Mouse (Mus musculus) B cell, adult 62 days (primary cell): ENCODE results near the gene Gm39115. TPM values are rescaled to one million over a fixed set of nuclear protein-coding genes. Genes with fewer than 3 reads are reported as not detected.

Experiments
- total RNA-seq: library from RNA; stranded (reverse); gene quantifications from 4 replicates; pipeline ENCODE4 v1.2.4, GENCODE M21; 2023

Gene Gm39115
- total RNA-seq, result not detected in 4 replicates

GRCm38 (mm10) chr7:142135934-142136333 is at the start of gene Gm39115:
Gene Gm39115 (minus strand): TSS chr7:142136034.

GRCm38 (mm10) chr7:142175905-142176304 is 40.1 kb upstream of the Gm39115 start, which contains the start of gene Krtap5-2:
Gene Krtap5-2 (minus strand): TSS chr7:142176005.

GRCm38 (mm10) chr7:142165639-142166038 is 29.8 kb upstream of the Gm39115 start, which contains the start of gene Gm4553:
Gene Gm4553 (minus strand): TSS chr7:142165739.

GRCm38 (mm10) chr7:142157013-142157412 is 21.2 kb upstream of the Gm39115 start, which contains the start of gene Gm29735:
Gene Gm29735 (minus strand): TSS chr7:142157113.

GRCm38 (mm10) chr7:142144507-142144906 is 8.7 kb upstream of the Gm39115 start, which contains the start of gene Gm45337:
Gene Gm45337 (minus strand): TSS chr7:142144607.

GRCm38 (mm10) chr7:142120629-142121028 is 15.2 kb downstream of the Gm39115 start, which contains the start of gene Gm45618:
Gene Gm45618 (minus strand): TSS chr7:142120729.

GRCm38 (mm10) chr7:142095183-142095931 is 40.5 kb downstream of the Gm39115 start, which contains the start of gene Dusp8:
Gene Dusp8 (minus strand): TSS chr7:142095843.

Other genes starting within 250 kb of the Gm39115 start
- gene Tollip, start 217.5 kb downstream of the Gm39115 start, total RNA-seq, result 67.8 to 75.1 TPM (median 73.5 TPM) in 4 replicates
- gene Brsk2, start 186.3 kb downstream of the Gm39115 start, total RNA-seq, result not detected in 4 replicates
- 33.3 to 45.7 TPM (median 40.9 TPM) in 4 replicates for gene Mob2, start 75.0 kb downstream of the Gm39115 start, total RNA-seq
- gene Dusp8, start 40.2 kb downstream of the Gm39115 start, total RNA-seq, result 4.6 to 6.7 TPM (median 5.9 TPM) in 4 replicates
- gene Gm45618, start 15.3 kb downstream of the Gm39115 start, total RNA-seq, result not detected in 4 replicates
- not detected in 4 replicates for gene Gm45337, start 8.6 kb upstream of the Gm39115 start, total RNA-seq
- not detected in 4 replicates for gene Gm29735, start 21.1 kb upstream of the Gm39115 start, total RNA-seq
- gene Gm4553, start 29.7 kb upstream of the Gm39115 start, total RNA-seq, result not detected in 4 replicates
- gene Krtap5-2, start 40.0 kb upstream of the Gm39115 start, total RNA-seq, result not detected in 4 replicates
- not detected in 4 replicates for gene Gm10153, start 54.4 kb upstream of the Gm39115 start, total RNA-seq
- gene Krtap5-3, start 65.3 kb upstream of the Gm39115 start, total RNA-seq, result not detected in 4 replicates
- not detected in 4 replicates for gene Gm7579, start 75.8 kb upstream of the Gm39115 start, total RNA-seq
- gene Krtap5-5, start 93.9 kb upstream of the Gm39115 start, total RNA-seq, result not detected in 4 replicates
- not detected in 4 replicates for gene Gm40460, start 105.0 kb upstream of the Gm39115 start, total RNA-seq
- gene Gm2431, start 122.3 kb upstream of the Gm39115 start, total RNA-seq, result not detected in 4 replicates
- gene Gm4559, start 138.3 kb upstream of the Gm39115 start, total RNA-seq, result not detected in 4 replicates
- not detected in 4 replicates for gene Krtap5-1, start 161.1 kb upstream of the Gm39115 start, total RNA-seq
- gene Krtap5-4, start 167.5 kb upstream of the Gm39115 start, total RNA-seq, result not detected in 4 replicates
- 0.75 TPM in 1 of 4 replicates, not detected in the others for gene Ifitm10, start 237.7 kb upstream of the Gm39115 start, total RNA-seq
- 0.85 TPM in 1 of 4 replicates, not detected in the others for gene Gm49369, start 246.6 kb upstream of the Gm39115 start, total RNA-seq